Mouse (Mus musculus) urinary bladder, postnatal 36 days (tissue): ENCODE measurements around the gene Bglap2.
"Not testable (repeated sequence)": the region's sequence is repeated elsewhere in the genome, so short reads cannot be mapped to it uniquely, and the experiment has no call there.

Experiments used
- DNase-seq, 2 experiments: peaks; one replicate each; pipeline ENCODE4 v3.0.0; 2022; ENCODE audit warnings: low spot score in 2 of 2, mixed read lengths in 1 of 2

Bglap2 gene

DNA sequence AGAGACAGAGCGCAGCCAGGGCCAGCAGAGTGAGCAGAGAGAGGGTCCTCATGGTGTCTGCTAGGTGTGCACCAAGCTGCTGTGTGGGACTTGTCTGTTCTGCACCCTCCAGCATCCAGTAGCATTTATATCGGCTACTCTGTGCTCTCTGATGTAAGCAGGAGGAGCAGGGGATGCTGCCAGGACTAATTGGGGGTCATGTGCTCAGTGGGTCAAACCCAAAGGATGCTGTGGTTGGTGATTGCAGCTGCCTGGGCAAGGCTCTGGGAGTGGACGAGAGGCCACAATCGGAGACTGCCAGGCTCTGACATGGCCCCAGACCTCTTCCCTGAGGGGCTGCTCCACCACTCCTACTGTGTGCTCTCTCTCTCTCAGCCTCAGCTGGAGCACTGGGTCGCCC, at the start of gene Bglap2:
Gene Bglap2 (minus strand): TSS at position 101 of the 400 bp plus-strand sequence.
- DNase-seq = not testable (repeated sequence)

DNA sequence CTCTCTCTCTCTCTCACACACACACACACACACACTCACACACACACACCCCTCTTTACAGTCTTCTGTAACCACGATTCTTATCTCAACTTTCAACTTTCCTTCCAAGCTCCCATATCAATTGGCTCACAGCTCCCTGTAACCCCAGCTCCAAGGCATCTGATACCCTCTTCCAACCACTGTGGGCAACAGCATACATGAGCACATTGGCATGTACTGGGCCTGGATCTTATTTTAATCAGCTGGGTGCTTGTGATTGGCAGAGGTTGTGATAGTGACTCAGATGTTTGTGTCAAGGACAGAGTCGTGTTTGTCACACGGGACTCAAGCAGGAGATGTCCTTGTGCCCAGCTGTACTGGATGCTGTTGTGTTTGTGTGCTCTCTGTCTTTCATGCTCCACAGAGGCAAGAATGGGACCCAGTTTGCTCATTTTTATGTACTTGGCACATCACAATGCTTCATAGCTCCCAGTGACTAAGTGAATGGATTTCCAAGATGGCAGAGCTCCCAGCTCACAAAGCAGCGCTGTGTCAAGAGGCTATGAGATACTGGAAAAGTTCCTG, 48.9 kb upstream of the Bglap2 start:
- DNase-seq = no peak

DNA sequence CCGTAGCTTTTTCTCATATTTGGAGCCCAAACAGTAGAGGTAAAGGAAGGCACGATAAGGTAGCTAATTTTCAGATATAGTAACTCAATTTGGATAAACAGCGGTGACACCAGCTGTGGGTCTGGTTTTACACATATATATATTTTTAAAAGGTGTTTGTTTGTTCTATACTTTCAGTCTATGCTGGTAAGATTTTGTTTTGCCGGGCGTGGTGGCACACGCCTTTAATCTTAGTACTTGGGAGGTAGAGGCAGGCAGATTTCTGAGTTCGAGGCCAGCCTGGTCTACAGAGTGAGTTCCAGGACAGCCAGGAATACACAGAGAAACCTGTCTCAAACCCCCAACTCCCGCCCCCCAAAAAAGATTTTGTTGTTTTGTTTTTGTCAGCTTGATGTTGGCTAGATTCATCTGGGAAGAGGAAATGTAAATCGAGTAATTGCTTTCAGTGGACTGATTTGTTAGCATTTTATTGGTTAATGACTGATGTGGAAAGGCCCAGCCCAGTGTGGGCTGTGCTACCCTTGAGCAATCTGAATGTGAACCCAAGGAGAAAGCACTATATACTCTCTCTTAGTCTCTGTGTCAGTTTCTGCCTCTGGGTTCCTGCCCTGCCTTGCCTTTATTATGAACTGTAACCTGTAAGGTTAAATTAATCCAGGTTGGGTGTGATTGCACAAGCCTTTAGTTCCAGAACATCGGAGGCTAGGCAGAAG, 47.4 kb upstream of the Bglap2 start:
- no peak for DNase-seq

DNA sequence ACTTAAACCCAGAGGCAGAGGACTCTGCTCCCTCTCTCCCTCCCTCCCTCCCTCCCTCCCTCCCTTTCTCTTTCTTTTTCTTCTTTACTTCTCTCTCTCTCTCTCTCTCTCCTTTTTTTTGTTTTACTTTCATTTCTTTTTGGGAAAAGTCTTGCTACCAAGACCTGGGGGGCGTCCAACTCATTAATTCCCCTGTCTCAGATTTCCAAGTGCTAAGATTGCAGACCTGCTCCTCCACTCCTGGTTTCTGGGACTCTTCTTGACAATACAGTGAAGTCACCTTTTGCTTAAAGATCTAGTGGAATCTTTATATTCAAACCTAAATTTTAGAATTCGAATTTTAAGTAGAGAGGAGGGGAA, 46.8 kb upstream of the Bglap2 start:
- no peak for DNase-seq

DNA sequence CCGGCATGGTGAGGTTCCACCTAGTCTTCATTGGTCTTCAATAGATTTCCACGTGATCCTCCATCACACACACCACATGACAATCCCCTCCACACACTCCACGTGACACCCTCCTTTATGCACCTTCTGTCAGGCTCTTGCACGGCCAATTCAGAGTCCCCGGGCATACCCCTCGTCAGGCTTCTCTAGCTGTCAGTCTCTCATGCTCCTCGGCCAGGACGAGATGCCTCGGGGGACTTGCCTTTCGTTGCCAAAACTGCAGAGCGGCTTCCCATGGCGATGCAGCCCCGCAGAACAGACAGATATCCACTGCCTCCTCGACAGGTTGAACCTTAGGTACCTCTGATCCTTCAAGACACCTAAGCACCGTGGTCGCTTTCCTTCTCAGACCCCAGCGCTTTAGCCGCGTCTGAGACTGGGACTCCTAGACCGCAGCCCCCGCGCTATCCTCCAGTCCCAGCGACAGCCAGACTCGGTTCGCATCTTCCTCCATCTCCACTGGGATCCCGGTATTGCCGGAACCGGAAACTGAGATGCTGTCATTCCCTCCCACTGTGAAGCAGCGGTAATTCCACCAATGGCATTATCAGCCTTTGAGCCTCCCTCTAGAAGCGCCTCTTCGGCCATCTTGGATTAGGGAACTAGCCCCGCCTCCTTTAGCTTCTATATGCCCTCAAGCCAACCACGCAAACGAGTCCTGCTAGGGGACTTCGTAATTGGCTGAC, 46.3 kb upstream of the Bglap2 start, which contains the start of gene Slc25a44:
Gene Slc25a44 (minus strand): TSS at position 535 of the 725 bp plus-strand sequence.
- peak; percentile 94 for DNase-seq

DNA sequence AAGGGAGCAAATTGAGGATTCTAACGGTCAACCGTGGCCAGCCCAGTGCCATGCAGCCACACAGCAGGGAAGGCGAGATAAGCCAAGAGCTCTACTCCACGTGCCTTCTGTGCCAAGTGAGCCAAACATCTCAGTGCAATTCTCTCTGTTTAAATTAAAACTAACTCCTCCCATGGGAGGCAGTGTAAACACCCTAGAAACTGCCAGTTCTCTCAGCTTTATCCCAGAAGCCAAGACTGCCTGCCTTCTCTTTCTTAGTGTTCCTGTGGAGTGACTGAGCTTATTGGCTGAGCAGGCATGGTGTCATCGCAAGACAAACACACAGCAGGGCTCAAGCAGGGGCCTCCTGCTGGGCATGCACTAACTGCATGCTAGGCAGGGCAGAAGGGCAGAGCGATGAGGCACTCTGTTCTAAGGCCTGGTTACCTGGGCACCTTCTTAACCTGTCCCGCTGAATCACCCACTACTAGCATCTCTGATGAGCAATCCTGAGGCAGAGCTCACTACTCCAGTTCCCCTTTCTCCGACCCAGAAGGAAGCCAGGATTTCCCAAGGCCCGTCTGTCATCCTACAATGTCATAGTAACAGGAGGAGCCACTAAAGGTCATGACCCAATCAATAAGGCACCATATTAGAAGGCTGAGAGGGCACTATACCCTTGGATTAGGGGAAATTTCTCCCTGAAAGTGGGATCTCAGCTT, 43.7 kb upstream of the Bglap2 start:
- peak in 1 of 2 experiments; percentile 37 for DNase-seq

DNA sequence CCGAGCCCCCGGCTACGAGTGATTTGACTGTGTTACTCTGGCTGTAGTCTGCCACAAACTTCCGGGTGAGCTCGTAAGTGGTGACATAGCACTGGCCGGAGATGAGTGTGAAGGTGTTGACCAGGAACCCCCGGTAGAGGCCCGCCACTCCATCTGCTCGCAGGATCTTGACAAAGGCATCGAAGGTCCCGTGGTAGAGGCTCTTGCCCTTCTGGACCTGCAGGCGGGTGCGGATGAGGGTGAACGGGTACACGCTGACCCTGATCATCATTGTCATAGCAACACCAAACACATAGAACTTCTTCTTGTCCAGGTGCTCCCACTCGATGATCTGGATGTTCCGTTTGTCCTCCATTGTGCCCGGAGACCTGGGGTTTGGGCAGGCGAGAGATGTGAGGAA, 42.3 kb upstream of the Bglap2 start:
- DNase-seq = no peak

DNA sequence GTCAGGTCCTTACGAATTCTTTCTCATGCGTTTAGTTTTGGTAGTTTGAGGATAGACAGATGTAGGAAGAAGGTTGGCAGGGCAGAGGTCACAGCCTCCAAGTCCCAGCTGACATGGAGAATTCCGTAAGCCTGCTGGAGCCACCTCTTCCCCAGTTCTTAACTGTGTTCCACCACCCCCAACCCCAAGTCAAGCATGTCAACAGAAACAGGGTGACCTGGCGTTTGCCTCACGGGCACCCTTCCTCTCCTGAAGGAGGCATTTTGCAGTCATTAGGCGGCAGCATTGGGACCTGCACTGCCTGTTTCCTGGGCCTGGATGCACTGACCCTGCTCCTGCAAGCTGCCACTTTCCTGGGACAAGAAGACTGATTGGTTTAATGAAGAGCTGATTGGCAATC, 39.5 kb upstream of the Bglap2 start:
- DNase-seq = peak in 1 of 2 experiments; percentile 50

DNA sequence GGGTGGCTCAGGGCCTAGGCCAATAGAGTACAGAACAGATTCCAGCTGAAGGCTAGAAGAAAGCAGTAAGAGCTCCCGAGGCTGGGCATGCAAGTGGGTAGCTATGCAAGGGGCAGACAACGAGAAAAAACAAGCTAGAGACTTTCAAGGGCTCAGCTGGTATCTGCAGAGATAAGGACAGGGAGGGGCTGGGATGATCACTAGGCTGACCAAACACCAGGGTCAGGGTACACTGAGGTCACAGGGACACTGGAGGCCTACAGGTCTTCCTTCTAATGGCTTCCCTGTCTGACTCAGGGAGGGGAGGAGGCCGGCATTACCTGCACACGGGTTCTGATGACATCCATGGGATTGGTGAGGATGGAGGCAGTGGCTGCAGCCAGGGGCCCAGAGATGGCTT, 37.2 kb upstream of the Bglap2 start:
- no peak for DNase-seq

DNA sequence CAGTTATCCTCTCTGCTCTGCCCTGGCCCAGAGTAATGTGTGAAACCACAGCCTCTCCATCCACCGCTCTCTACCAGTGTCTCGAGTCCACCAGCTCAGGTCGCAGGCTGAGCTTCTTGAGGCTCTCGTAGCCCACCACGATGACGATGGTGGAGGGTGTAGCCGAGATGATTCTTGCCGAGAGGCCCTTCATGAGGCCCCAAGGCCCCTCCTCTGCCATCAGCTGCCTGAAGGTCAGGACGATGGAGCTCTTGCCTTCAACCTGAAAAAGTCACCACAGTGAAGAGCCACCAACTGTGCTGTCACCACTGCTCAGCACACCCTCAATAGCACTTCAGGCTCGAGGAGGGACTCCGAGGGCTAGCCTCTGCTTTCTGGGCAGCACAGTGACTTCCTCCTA, 34.1 kb upstream of the Bglap2 start:
- DNase-seq = no peak

DNA sequence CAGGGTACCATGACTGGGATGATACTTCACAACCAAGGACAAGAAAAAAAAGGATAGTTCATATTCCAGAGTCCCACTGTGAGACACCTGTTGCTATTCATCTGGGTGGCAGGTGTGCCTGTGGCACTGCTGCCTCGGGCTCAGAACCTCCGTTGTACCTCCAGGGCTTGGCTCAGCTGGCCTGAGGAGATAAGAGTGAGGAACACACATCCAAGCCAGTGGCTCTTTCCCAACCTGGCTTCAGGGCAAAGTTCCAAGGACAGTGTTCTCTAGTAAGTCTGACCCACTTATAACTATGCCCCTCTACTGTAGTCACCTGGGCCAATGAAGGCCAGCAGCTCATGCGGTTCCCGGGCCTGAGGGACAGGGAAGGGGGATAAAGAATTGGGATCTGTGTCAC, 33.2 kb upstream of the Bglap2 start:
- no peak for DNase-seq

DNA sequence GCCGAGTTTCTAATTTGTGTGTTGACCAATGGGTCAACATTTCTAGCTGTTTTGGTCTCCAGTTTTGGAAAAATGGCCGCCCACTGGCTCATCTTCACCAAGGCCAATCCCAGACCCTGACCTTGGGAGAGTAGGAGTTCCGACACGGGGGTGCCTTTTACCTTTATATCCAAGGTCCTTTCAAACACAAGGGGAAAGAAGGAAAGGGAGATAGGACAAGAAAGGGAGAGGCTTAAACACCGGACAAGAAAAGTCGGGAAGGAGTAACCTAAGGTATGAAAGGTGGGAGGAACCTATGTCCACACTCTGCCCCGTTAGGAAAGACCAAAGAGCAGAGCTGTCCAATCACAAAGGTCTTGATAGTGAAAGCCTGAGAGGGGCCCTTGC, 32.1 kb upstream of the Bglap2 start:
- DNase-seq = no peak

DNA sequence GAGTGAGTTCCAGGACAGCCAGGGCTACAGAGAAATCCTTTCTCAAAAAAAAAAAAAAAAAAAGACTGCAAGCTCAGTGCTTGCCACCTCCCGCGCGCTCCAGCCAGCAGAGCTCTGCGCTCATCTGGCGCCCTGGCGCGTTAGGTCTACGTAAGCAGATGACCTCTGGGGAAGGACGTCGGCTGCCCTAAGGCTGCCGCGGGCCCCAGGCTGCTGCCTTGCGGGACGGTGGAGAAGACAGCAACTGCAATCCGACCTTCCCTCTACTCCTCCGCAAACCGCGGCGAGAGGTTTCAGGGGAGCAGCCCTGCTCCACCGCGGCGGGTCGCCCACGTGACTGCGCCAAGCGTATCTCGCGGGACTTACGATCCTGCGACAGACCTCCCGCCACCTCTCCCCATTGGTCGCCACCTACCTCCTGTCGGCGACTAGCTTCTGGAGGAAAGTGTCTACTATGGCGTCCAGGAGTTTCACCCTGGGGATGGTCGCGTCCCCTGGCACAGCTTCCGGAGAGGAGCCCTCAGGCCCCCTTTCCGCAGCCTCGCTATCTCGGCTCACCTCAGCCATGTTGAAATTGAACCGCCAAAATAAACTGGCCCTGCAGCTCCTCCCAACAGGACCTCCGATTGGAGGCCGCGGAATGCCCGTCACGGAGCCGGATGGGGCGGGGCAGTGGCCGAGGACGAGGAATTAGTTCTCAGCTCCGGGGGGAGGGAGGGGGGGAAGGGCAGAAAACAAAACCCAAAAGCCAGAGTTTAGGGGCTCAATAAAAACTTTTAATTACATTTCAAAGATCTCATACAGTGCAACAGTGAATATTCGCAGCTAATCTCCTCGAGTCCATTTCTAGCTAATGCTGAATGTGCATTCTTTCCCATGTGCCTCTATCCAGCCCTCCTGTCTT, 31.5 kb upstream of the Bglap2 start, which contains the start of gene Pmf1:
Gene Pmf1 (minus strand): TSS at position 591 of the 904 bp plus-strand sequence.
- peak; percentile 87 to 94 for DNase-seq

DNA sequence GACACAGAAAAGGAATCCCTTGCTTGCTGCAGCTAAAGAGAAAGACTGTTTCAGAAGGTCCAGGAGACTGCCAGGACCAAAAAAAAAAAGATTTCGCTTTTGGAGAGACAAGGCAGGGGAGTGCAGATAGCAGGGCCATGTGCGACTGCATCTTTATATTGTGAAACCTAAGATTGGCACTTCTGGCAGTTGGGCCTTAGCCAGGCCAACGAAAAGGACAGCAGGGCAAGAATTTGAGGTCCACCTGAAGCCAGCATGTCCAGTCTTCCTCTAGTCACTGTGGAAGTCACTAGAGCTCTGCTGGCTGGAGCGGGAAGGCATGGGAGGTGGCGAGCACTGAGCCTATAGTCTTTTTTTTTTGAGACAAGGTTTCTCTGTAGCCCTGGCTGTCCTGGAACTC, 30.5 kb upstream of the Bglap2 start:
- DNase-seq = no peak

DNA sequence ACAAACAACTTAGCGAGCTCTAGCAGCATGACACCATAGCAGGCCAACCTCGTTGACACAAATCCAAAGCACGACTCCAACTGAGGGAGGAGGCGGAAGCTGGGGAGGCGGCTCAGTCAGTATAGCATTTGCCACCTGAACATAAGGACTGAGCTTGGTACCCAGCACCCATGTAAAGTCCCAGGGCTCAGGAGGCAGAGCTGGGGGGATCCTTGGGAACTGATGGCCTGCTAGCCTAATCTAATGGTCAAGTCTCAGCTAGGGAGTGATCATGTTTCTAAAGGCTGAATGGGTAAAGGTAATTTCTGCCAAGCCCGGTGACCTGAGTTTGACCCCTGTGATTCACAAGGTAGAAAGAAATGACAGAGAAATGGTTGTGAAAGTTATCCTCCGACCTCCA, 29.0 kb upstream of the Bglap2 start:
- DNase-seq = no peak

DNA sequence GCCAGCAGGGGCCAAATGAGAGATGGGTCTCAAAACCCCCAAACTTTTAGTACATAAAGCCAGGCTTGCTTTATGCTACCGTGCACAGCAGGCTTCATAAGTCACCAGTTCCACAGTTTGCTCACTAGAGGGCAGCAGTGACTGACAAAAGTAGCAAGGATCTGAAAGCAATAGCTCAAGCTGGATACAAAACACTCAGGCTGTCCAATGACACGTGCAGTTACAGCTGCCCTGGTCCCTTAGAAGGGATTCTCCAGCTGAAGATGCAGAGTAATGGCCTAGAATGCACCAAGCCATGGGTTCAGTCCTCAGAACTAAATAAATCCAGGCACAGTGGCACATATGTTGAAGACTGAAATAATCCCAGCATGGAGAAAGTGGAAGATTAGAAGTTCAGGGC, 28.6 kb upstream of the Bglap2 start:
- peak; percentile 36 to 56 for DNase-seq

DNA sequence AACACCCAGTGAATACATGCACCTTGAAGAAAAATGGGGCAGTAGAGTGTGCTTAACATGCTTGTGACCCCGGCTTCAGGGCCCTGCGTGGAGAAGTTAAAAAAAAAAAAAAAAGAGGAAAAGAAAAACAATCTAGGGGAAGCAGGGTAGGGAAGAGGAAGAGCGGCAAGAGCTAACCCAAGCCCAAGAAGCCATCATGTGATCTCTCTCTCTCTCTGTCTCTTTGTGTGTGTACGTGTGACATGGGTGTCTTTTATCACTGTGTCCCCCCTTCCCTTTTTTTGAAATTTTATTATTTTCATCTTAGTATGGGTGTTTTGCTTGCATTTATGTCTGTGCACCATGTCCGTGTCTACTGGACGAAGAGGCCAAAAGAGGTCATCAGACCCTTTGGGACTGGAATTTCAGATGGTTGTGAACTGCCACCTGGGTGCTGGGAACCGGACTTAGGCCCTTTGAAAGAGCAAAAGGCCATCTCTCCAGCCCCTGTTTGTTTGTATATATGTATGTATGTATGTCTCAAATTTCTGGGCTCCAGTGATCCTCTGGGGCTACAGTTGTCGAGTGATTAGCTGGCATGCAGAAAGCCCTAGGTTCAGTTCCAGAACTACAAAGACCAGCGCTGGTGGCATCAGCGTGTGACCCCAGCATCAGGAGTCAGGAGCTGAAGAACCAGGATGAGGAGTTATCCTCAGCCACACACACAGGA, 25.2 kb upstream of the Bglap2 start:
- no peak for DNase-seq

DNA sequence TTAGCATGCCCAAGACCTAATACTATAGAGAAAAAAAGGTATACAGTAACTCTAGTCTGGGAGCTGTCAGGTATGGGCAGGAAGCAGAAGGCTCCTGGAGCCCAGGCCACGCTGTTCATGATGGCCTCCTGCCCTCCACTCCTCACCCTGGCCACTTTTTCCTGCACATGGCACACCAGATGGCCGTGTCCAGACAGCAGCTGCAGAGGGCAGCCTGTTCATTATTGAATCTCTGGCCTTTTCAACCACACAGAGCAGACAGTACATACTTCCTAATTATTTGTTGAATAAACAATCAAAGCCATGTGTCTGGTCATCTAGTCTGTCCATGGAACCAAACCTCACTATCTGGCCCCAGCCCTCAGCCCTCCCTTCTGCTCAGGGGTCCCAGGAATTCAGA, 20.2 kb upstream of the Bglap2 start:
- no peak for DNase-seq

DNA sequence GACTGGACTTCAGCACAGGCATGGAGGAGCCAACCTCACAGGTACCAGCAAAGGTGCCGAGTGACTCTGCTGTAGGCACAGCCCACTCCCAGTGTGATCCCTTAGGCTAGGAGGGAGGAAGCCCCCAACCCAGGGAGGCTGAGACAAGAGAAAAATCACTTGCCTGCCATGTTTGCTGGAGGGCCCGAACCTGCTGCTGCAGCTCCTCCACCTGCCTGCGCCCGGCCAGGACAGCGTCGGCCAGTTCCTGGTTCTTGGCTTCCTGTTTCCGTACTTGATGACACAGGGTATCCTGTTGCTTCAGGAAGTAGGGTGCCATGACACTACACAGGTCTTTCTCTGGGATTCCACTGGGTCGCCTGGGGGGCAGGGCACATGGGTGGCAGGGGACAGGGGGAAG, 17.2 kb upstream of the Bglap2 start:
- DNase-seq = no peak

DNA sequence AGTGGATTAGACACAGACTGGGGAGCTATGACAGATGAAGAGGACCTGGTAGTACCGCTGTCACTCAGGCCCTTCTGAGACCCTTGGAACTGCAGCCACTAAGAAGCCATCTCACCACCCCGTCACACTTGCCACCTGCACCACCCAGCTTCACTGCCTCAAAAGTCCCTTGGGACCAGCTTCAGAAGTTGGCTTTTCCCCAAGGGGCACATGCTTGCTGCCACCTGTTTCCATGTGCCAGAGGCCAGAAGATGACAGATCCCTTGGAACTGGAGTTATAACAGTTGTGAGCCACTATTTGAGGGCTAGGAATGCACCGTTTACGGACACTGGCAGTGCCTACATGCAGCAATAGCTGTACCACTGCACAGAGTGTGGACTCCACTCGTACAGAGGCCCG, 16.8 kb upstream of the Bglap2 start:
- DNase-seq = no peak
